Mouse (Mus musculus) common myeloid progenitor, adult 5-6 weeks (primary cell): ENCODE data around the gene Trafd1. TPM values are rescaled to one million over a fixed set of nuclear protein-coding genes. Genes with fewer than 3 reads are reported as not detected.

ENCODE experiments used
- ATAC-seq: replicated peaks from 2 replicates; pipeline ENCODE4 v1.8.0; 2016; ENCODE audit warnings: low read depth, mild to moderate bottlenecking, moderate TSS enrichment, inconsistent platforms; ENCODE audit not compliant: poor library complexity, severe bottlenecking
- total RNA-seq: library from RNA; stranded (forward); fragments of 200-1000, 187-1606 nt; gene quantifications from 2 replicates; pipeline ENCODE4 v1.2.3, GENCODE M21; 2017

The Trafd1 gene
- 25.5 and 45.0 TPM in 2 replicates for total RNA-seq

- peak; percentile 96 for ATAC-seq
Observed at GRCm38 (mm10) chr5:121385461-121386119, at the start of gene Trafd1. Gene Trafd1, minus strand, starts transcription at chr5:121385632.

- no peak for ATAC-seq
Observed at GRCm38 (mm10) chr5:121428954-121429353, 43.5 kb upstream of the Trafd1 start.

GRCm38 (mm10) chr5:121423297-121423696 lies 37.9 kb upstream of the Trafd1 start:
- ATAC-seq: no peak

- no peak for ATAC-seq
Observed at GRCm38 (mm10) chr5:121422787-121423186, 37.4 kb upstream of the Trafd1 start.

- no peak for ATAC-seq
Observed at GRCm38 (mm10) chr5:121420721-121421120, 35.3 kb upstream of the Trafd1 start.

- no peak for ATAC-seq
Observed at GRCm38 (mm10) chr5:121410975-121411374, 25.5 kb upstream of the Trafd1 start.

- ATAC-seq: no peak
Observed at GRCm38 (mm10) chr5:121407856-121408255, 22.4 kb upstream of the Trafd1 start.

- ATAC-seq: no peak
Observed at GRCm38 (mm10) chr5:121400849-121401248, 15.4 kb upstream of the Trafd1 start.

GRCm38 (mm10) chr5:121400064-121400463 lies 14.6 kb upstream of the Trafd1 start:
- peak; percentile 16 for ATAC-seq

- no peak for ATAC-seq
Observed at GRCm38 (mm10) chr5:121399540-121399939, 14.1 kb upstream of the Trafd1 start.

- ATAC-seq: no peak
Observed at GRCm38 (mm10) chr5:121398965-121399462, 13.6 kb upstream of the Trafd1 start.

GRCm38 (mm10) chr5:121398146-121398964 lies 12.9 kb upstream of the Trafd1 start:
- no peak for ATAC-seq

GRCm38 (mm10) chr5:121397187-121398145 lies 12.0 kb upstream of the Trafd1 start, which contains the start of gene Naa25:
Gene Naa25, plus strand, starts transcription at chr5:121397936.
- peak; percentile 92 for ATAC-seq

GRCm38 (mm10) chr5:121395621-121396020 lies 10.2 kb upstream of the Trafd1 start:
- no peak for ATAC-seq

GRCm38 (mm10) chr5:121393402-121393801 lies 8.0 kb upstream of the Trafd1 start:
- no peak for ATAC-seq

GRCm38 (mm10) chr5:121392667-121393380 lies 7.4 kb upstream of the Trafd1 start:
- no peak for ATAC-seq

GRCm38 (mm10) chr5:121389691-121390090 lies 4.3 kb upstream of the Trafd1 start:
- no peak for ATAC-seq

- ATAC-seq: no peak
Observed at GRCm38 (mm10) chr5:121389106-121389505, 3.7 kb upstream of the Trafd1 start.

GRCm38 (mm10) chr5:121387126-121387525 lies 1.7 kb upstream of the Trafd1 start:
- no peak for ATAC-seq
